Mouse (Mus musculus) kidney, postnatal 0 days (tissue): ENCODE results near the gene Gna14. TPM values are rescaled to one million over a fixed set of nuclear protein-coding genes. Genes with fewer than 3 reads are reported as not detected.
A peak's percentile ranks its signal among the peaks of the same experiment; 100 is the strongest.

Experiments used
- ATAC-seq: fragments of 200-750 bp; cut with Nextera tagmentation; replicated peaks from 2 replicates; pipeline ENCODE4 v1.8.0; 2017; ENCODE audit warnings: low read depth, moderate number of reproducible peaks, moderate TSS enrichment, moderate library complexity; ENCODE audit not compliant: low FRiP score
- DNase-seq: peaks from one replicate; pipeline ENCODE4 v3.0.0-alpha.2; 2016; ENCODE audit warnings: low spot score
- H3K27ac ChIP-seq: fragments of 300-500 bp; sonication (generic); 2 replicates; pipeline ENCODE4 v1.5.1; 2014; ENCODE audit warnings: mild to moderate bottlenecking
- H3K27me3 ChIP-seq: fragments of 300-500 bp; sonication (generic); 2 replicates; pipeline ENCODE4 v1.6.1; 2014; ENCODE audit warnings: low read length, mixed read lengths; ENCODE audit not compliant: insufficient read depth
- H3K36me3 ChIP-seq: fragments of 300-500 bp; sonication (generic); 2 replicates; pipeline ENCODE4 v1.6.1; 2014; ENCODE audit warnings: low read length, mixed read lengths; ENCODE audit not compliant: insufficient read depth
- H3K4me1 ChIP-seq: fragments of 300-500 bp; sonication (generic); replicated peaks from 2 replicates; pipeline ENCODE4 v1.6.1; 2014; ENCODE audit warnings: antibody characterized with exemption, low read length, mixed read lengths; ENCODE audit not compliant: insufficient read depth
- H3K4me2 ChIP-seq: fragments of 300-500 bp; sonication (generic); 2 replicates; pipeline ENCODE4 v1.6.1; 2014; ENCODE audit warnings: mild to moderate bottlenecking, low read length, moderate library complexity, mixed read lengths
- H3K4me3 ChIP-seq: fragments of 300-500 bp; sonication (generic); replicated peaks from 2 replicates; pipeline ENCODE4 v1.5.1; 2014; ENCODE audit warnings: low read depth, low read length
- H3K9ac ChIP-seq: fragments of 300-500 bp; sonication (generic); 2 replicates; pipeline ENCODE4 v1.6.1; 2014; ENCODE audit warnings: low read depth, low read length
- H3K9me3 ChIP-seq: fragments of 300-500 bp; sonication (generic); replicated peaks from 2 replicates; pipeline ENCODE4 v1.6.1; 2016; ENCODE audit warnings: low read length, inconsistent platforms, mixed read lengths
- CTCF ChIP-seq: IDR thresholded peaks from 2 replicates; pipeline ENCODE4 v1.5.1; 2016; ENCODE audit warnings: antibody characterized with exemption, low read depth, mild to moderate bottlenecking, moderate library complexity
- WGBS: fragments of 180-500 bp; shearing (Covaris S2); extraction: QIAGEN DNeasy Blood & Tissue Kit; methylation state at CpG from one replicate; pipeline ENCODE4 v1.1.7; 2014; 5-methylcytosine and 5-hydroxymethylcytosine counted together
- polyA plus RNA-seq: library from polyadenylated mRNA; unstranded; fragments of >200 nt; fragmentation: Nextera tagmentation; extraction: Ambion mirVana; gene quantifications from 2 replicates; pipeline ENCODE4 v1.2.1, GENCODE M21; 2015

Gene Gna14
- polyA plus RNA-seq: 9.8 and 11.8 TPM in 2 replicates

GRCm38 (mm10) chr19:16435531-16436231, at the start of gene Gna14:
Gene Gna14, plus strand, starts transcription at chr19:16435762.
- 1% methylated on average over 27 of the region's 27 CpGs for WGBS
- Histone ChIP-seq H3K27me3 (no peaks in the 10 kb centered on the region), H3K4me2 (peak within 1 kb of the TSS; percentile 76), H3K36me3 (no peaks in the 10 kb centered on the region), H3K4me1 (peaks cover 21% of the 10 kb centered on the region), H3K27ac (peak within 1 kb of the TSS; percentile 67; the same call in 1 of the 2 replicates), H3K9me3 (no peaks in the 10 kb centered on the region), H3K4me3 (peak within 1 kb of the TSS; percentile 44), H3K9ac (peak within 1 kb of the TSS; percentile 62)
- ATAC-seq (peak; percentile 83), DNase-seq (peak; percentile 85)
- TF ChIP-seq CTCF: peak; percentile 75

- H3K4me2 ChIP-seq: no peak overlapping the region
- WGBS: 80% methylated on average over 6 of the region's 6 CpGs
- DNase-seq (no peak), ATAC-seq (no peak)
- no peak overlapping the region for H3K27ac ChIP-seq
- no peak overlapping the region for H3K4me3 ChIP-seq
- TF ChIP-seq CTCF: no peak
- H3K36me3 ChIP-seq: 0 out of 2 replicates have a peak, but pooled peaks cover 8% of the 10 kb centered on the region
- H3K27me3 ChIP-seq: no peaks in the 10 kb centered on the region
- H3K4me1 ChIP-seq: no peaks in the 10 kb centered on the region
- no peaks in the 10 kb centered on the region for H3K9me3 ChIP-seq
- H3K9ac ChIP-seq: no peak overlapping the region
Measured at GRCm38 (mm10) chr19:16386514-16386913, 49.0 kb upstream of the Gna14 start.

GRCm38 (mm10) chr19:16390192-16390795, 45.3 kb upstream of the Gna14 start:
- DNase-seq (no peak), ATAC-seq (no peak)
- Histone ChIP-seq H3K9ac (no peak overlapping the region), H3K27me3 (no peaks in the 10 kb centered on the region), H3K36me3 (0 out of 2 replicates have a peak, but pooled peaks cover 3% of the 10 kb centered on the region), H3K4me2 (no peak overlapping the region), H3K27ac (no peak overlapping the region), H3K4me3 (no peak overlapping the region), H3K4me1 (no peaks in the 10 kb centered on the region), H3K9me3 (no peaks in the 10 kb centered on the region)
- TF ChIP-seq CTCF: no peak
- whole genome bisulfite sequencing: 90% methylated on average over 6 of the region's 6 CpGs

GRCm38 (mm10) chr19:16394381-16394780, 41.2 kb upstream of the Gna14 start:
- DNase-seq (no peak), ATAC-seq (no peak; the same call in 1 of the 2 replicates)
- no peaks in the 10 kb centered on the region for H3K36me3 ChIP-seq
- H3K4me2 ChIP-seq: no peak overlapping the region
- H3K27me3 ChIP-seq: no peaks in the 10 kb centered on the region
- H3K4me3 ChIP-seq: no peak overlapping the region
- WGBS: 87% methylated on average over 5 of the region's 5 CpGs
- no peaks in the 10 kb centered on the region for H3K9me3 ChIP-seq
- no peak overlapping the region for H3K27ac ChIP-seq
- no peak for TF ChIP-seq CTCF
- no peak overlapping the region for H3K9ac ChIP-seq
- no peaks in the 10 kb centered on the region for H3K4me1 ChIP-seq

GRCm38 (mm10) chr19:16403101-16403500, 32.5 kb upstream of the Gna14 start:
- DNase-seq (peak; percentile 30), ATAC-seq (no peak)
- Histone ChIP-seq H3K27me3 (no peaks in the 10 kb centered on the region), H3K9me3 (no peaks in the 10 kb centered on the region), H3K36me3 (no peaks in the 10 kb centered on the region), H3K4me1 (no peaks in the 10 kb centered on the region), H3K9ac (no peak overlapping the region), H3K27ac (no peak overlapping the region), H3K4me3 (no peak overlapping the region), H3K4me2 (no peak overlapping the region)
- no peak for TF ChIP-seq CTCF
- 77% methylated on average over 6 of the region's 6 CpGs for WGBS

GRCm38 (mm10) chr19:16407727-16408126, 27.8 kb upstream of the Gna14 start:
- no peaks in the 10 kb centered on the region for H3K4me1 ChIP-seq
- no peaks in the 10 kb centered on the region for H3K27me3 ChIP-seq
- no peak overlapping the region for H3K9ac ChIP-seq
- no peak overlapping the region for H3K27ac ChIP-seq
- no peak overlapping the region for H3K4me3 ChIP-seq
- no peak for TF ChIP-seq CTCF
- WGBS: 71% methylated on average over 1 of the region's 1 CpGs
- ATAC-seq (no peak), DNase-seq (no peak)
- H3K36me3 ChIP-seq: no peaks in the 10 kb centered on the region
- no peaks in the 10 kb centered on the region for H3K9me3 ChIP-seq
- H3K4me2 ChIP-seq: no peak overlapping the region
